8 mouse cellular contexts compared by ENCODE assay signal in genomic region chr12:90131927-90132869, GRCm38 (mm10).
DNase-seq lines count a peak whose midpoint lies in the region; ATAC-seq and TF ChIP-seq lines count a peak whose summit lies in the region.
"Had no signal": no experiment of that assay in that cellular context is flagged by ENCODE, and none has a peak within 500 bp of the region (broad histone marks: within the 10 kb centered on the region; RNA-seq: fewer than 3 reads in every experiment).

No protein-coding gene starts in this region.

- TF ChIP-seq CTCF in intestine, postnatal 0 days (IDR thresholded peaks at IDR 0.05; ENCODE audit: low read depth) = no peak

- ATAC-seq in hindbrain, embryonic 11.5 days (ENCODE audit: low FRiP score) = peak; percentile 94
- peak; percentile 89 for ATAC-seq in midbrain, embryonic 14.5 days (ENCODE audit: low FRiP score, low TSS enrichment)
- no peak for ATAC-seq in intestine, postnatal 0 days

- no peaks in the 10 kb centered on the region for H3K4me1 ChIP-seq in hindbrain, embryonic 11.5 days (replicated peaks; ENCODE audit: control insufficient read depth, insufficient read depth, low read length)
- H3K4me1 ChIP-seq in midbrain, embryonic 14.5 days (ENCODE audit: control insufficient read depth, insufficient read depth, low read length) = peaks cover 13% of the 10 kb centered on the region
- H3K4me1 ChIP-seq in intestine, postnatal 0 days (replicated peaks; ENCODE audit: control insufficient read depth, insufficient read depth, low read length) = no peaks in the 10 kb centered on the region

- H3K27me3 ChIP-seq in hindbrain, embryonic 11.5 days (ENCODE audit: control insufficient read depth, insufficient read depth, low read length) = no peaks in the 10 kb centered on the region
- H3K27me3 ChIP-seq in midbrain, embryonic 14.5 days (ENCODE audit: control insufficient read depth, insufficient read depth, low read length) = no peaks in the 10 kb centered on the region
- H3K27me3 ChIP-seq in intestine, postnatal 0 days (replicated peaks; ENCODE audit: control insufficient read depth, insufficient read depth, low read length) = no peaks in the 10 kb centered on the region

- DNase-seq in brain, adult 2 months (ENCODE audit: low read depth, low spot score) = peak; percentile 69
- peak; percentile 13 for DNase-seq in embryo, embryonic 11.5 days (ENCODE audit: low read depth, low spot score)
- peak; percentile 55 for DNase-seq in hindbrain, embryonic 11.5 days (ENCODE audit: low spot score)
- peak; percentile 72 for DNase-seq in midbrain, embryonic 14.5 days
- DNase-seq in testis, postnatal 14 days (ENCODE audit: low spot score) = no peak
- no peak for DNase-seq in layer of hippocampus, postnatal 25 days (ENCODE audit: extremely low spot score in 1 of 2, low spot score in 1 of 2)
- DNase-seq: adrenal gland, adult 8-10 months had no signal

- H3K9me3 ChIP-seq in hindbrain, embryonic 11.5 days (ENCODE audit: control insufficient read depth, low read length) = no peaks in the 10 kb centered on the region
- H3K9me3 ChIP-seq in midbrain, embryonic 14.5 days (ENCODE audit: control insufficient read depth, low read length) = no peaks in the 10 kb centered on the region
- H3K9me3 ChIP-seq in intestine, postnatal 0 days (ENCODE audit: control insufficient read depth) = no peaks in the 10 kb centered on the region

- no peaks in the 10 kb centered on the region for H3K36me3 ChIP-seq in hindbrain, embryonic 11.5 days (ENCODE audit: control insufficient read depth, insufficient read depth, low read length)
- no peaks in the 10 kb centered on the region for H3K36me3 ChIP-seq in midbrain, embryonic 14.5 days (ENCODE audit: control insufficient read depth, insufficient read depth, low read length)
- no peaks in the 10 kb centered on the region for H3K36me3 ChIP-seq in intestine, postnatal 0 days (ENCODE audit: control insufficient read depth, insufficient read depth)

- H3K27ac ChIP-seq in hindbrain, embryonic 11.5 days (ENCODE audit: low read depth, low read length) = no peak overlapping the region
- peak overlapping the region; percentile 46; the same call in 1 of the 2 replicates for H3K27ac ChIP-seq in midbrain, embryonic 14.5 days (replicated peaks; ENCODE audit: low read depth, low read length)
- no peak overlapping the region for H3K27ac ChIP-seq in intestine, postnatal 0 days (ENCODE audit: low read depth, low read length)

- no peak overlapping the region for H3K4me2 ChIP-seq in hindbrain, embryonic 11.5 days (replicated peaks; ENCODE audit: low read depth, low read length)
- no peak overlapping the region for H3K4me2 ChIP-seq in midbrain, embryonic 14.5 days (ENCODE audit: low read length)
- H3K4me2 ChIP-seq in intestine, postnatal 0 days (replicated peaks; ENCODE audit: low read depth) = no peak overlapping the region

- H3K4me3 ChIP-seq in hindbrain, embryonic 11.5 days (ENCODE audit: low read depth, low read length) = no peak overlapping the region
- no peak overlapping the region for H3K4me3 ChIP-seq in midbrain, embryonic 14.5 days (replicated peaks; ENCODE audit: low read depth, low read length)
- H3K4me3 ChIP-seq in intestine, postnatal 0 days (ENCODE audit: low read depth, low read length) = no peak overlapping the region

- 28% methylated on average over 5 of the region's 5 CpGs for WGBS in hindbrain, embryonic 11.5 days
- WGBS in midbrain, embryonic 14.5 days = 19% methylated on average over 5 of the region's 5 CpGs
- 77% methylated on average over 5 of the region's 5 CpGs for WGBS in intestine, postnatal 0 days

- peak overlapping the region; percentile 11; the same call in 1 of the 2 replicates for H3K9ac ChIP-seq in hindbrain, embryonic 11.5 days (ENCODE audit: low read depth, low read length)
- no peak overlapping the region for H3K9ac ChIP-seq in midbrain, embryonic 14.5 days (replicated peaks; ENCODE audit: low read length)
- no peak overlapping the region for H3K9ac ChIP-seq in intestine, postnatal 0 days (ENCODE audit: low read depth, low read length)

Comparison
In these comparisons a context has a peak if more than half of its experiments do, and no peak if none do; other contexts are left out.
1. DNase-seq: peak in brain, adult 2 months (single experiment), embryo, embryonic 11.5 days (single experiment), hindbrain, embryonic 11.5 days (single experiment) and midbrain, embryonic 14.5 days (single experiment); none in testis, postnatal 14 days (single experiment) and layer of hippocampus, postnatal 25 days (0 of 2).